Mouse (Mus musculus) frontal cortex, postnatal 10 days (tissue): ENCODE measurements around the gene Rps29.

Experiments used
- DNase-seq, 2 experiments: peaks; one replicate each; pipeline ENCODE4 v3.0.0; 2022; ENCODE audit warnings: low spot score in 2 of 2, mixed read lengths in 1 of 2

The Rps29 gene

GRCm38 (mm10) chr12:69158765-69159577 is at the start of gene Rps29:
Gene Rps29, minus strand, starts transcription at chr12:69159186.
- peak; percentile 97 to 98 for DNase-seq

DNA sequence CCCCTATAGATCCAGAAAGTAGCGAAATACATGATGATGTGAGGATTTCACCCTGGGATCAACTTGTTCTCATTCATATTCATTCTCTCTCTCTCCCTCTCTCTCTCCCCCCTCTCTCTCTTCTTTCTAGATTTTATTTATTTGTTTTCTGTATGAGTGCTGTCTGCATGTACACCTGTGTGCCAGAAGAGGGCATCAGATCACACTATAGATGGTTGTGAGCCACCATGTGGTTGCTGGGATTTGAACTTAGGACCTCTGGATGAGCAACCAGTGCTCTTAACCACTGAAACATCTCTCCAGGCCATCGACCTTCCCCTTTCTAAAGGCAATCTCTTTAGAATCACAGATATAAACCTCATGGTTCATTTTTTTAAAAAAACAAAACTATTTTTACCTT is 49.5 kb upstream of the Rps29 start:
- DNase-seq: no peak

GRCm38 (mm10) chr12:69207926-69208325 is 48.9 kb upstream of the Rps29 start:
- no peak for DNase-seq

DNA sequence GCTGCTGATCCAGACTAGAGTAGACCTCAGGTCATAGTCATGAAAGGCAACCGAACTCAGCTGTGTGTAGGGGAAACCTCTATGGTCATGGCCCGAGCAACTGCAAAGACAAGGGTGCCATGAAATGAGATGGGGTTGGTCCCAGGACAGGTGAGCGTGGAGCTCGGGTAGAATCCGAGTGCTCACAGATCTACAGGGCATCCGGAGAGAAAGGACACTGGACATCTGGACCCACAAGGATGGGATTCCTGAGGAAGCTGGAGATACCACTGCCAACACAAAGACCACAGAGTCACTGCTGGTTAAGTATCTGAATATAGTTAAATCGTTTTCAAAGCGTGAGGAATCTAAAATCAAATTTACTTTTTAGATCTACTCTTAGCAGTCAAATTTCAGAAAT is 48.4 kb upstream of the Rps29 start:
- DNase-seq: no peak

- DNase-seq: no peak
Measured at GRCm38 (mm10) chr12:69204052-69204833, 45.3 kb upstream of the Rps29 start, which contains the start of gene Gm49384. Gene Gm49384, minus strand, starts transcription at chr12:69204267.

- no peak for DNase-seq
Measured at GRCm38 (mm10) chr12:69198985-69199384, 40.0 kb upstream of the Rps29 start.

DNA sequence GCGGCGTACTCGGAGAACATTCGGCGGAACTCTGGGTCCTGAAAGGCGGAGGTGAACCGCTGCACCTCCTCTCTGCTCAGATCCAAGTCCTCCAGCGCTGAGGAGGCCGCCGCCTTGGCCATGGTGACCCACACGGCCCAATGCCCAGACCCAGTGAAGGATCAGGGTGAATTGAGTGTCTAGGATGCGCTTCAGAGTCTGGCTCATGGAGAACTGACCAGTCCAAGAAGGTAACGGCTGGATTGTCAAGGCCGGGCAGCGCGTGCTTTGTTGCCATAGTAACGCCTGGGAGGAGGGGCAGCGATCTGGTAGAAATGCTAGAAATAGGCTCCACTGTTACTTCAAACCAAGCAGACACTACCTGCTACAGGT is 39.2 kb upstream of the Rps29 start, which contains the start of gene Dnaaf2:
Gene Dnaaf2, minus strand, starts transcription at position 266 of the 372 bp plus-strand sequence.
- peak in 1 of 2 experiments; percentile 63 for DNase-seq

DNA sequence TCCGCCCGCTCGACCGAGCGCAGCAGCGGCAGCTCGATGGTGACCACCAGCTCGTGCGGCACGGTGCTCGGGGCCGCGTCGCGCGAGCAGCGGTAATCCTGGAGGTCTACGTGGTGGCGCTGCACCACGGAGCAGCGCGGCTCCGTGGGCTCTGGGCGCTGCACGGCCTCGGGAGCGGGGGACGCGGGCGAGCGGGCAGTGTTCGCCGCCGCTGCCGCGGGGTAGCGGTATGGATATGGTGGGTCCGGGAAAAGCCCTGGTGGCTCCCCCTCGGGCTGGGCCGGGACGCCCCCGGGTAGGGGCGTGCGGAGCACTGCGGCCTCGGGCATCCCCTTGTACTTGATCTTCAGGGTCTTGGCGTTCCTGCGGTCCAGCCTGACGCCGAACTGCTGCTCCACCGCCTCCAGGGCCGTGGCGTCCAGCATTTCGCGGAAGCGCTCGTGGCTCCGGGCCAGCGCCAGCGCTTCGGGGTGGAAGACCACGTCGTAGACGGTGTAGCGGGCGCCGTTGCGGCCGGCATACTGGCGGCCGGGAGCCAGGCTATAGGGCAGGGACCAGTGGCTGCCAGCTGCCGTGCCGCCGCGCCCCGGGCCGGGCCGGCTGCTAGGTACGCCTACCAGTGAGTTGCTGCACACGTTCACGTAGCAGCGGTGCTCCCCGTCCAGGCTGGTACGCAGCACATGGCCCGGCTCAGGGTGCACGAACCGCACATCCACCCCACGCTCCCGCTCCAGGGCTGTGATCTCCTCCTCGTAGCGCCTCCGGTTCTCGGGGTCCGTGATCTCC is 38.6 kb upstream of the Rps29 start:
- DNase-seq: peak in 1 of 2 experiments; percentile 60

- DNase-seq: peak; percentile 41 to 68
Measured at GRCm38 (mm10) chr12:69196444-69197377, 37.7 kb upstream of the Rps29 start, which contains the start of gene Gm49383. Gene Gm49383, minus strand, starts transcription at chr12:69197104.

DNA sequence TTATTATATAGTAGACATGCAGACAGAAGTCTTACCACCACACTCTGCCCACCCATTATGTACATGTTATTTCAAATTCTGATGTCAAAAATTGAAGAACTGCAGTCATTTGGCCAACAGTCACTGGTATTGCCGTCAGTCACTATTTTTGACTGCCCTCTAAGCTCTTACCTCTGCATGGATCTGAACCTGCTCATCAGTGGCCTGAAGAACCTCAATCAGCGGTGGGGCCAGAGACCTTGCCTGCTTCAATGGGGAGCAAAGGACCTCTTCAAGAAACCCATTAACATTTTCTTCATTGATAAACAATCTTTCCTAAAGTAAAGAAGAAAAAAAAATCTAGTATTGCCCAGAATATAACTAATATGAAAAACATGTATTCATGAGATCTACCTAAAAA is 33.7 kb upstream of the Rps29 start:
- DNase-seq: no peak

- no peak for DNase-seq
Measured at GRCm38 (mm10) chr12:69191396-69191795, 32.4 kb upstream of the Rps29 start.

- no peak for DNase-seq
Measured at GRCm38 (mm10) chr12:69190522-69190921, 31.5 kb upstream of the Rps29 start.

GRCm38 (mm10) chr12:69190074-69190473 is 31.1 kb upstream of the Rps29 start:
- no peak for DNase-seq

- no peak for DNase-seq
Measured at GRCm38 (mm10) chr12:69186811-69187471, 28.0 kb upstream of the Rps29 start.

GRCm38 (mm10) chr12:69185371-69185770 is 26.4 kb upstream of the Rps29 start:
- DNase-seq: no peak

DNA sequence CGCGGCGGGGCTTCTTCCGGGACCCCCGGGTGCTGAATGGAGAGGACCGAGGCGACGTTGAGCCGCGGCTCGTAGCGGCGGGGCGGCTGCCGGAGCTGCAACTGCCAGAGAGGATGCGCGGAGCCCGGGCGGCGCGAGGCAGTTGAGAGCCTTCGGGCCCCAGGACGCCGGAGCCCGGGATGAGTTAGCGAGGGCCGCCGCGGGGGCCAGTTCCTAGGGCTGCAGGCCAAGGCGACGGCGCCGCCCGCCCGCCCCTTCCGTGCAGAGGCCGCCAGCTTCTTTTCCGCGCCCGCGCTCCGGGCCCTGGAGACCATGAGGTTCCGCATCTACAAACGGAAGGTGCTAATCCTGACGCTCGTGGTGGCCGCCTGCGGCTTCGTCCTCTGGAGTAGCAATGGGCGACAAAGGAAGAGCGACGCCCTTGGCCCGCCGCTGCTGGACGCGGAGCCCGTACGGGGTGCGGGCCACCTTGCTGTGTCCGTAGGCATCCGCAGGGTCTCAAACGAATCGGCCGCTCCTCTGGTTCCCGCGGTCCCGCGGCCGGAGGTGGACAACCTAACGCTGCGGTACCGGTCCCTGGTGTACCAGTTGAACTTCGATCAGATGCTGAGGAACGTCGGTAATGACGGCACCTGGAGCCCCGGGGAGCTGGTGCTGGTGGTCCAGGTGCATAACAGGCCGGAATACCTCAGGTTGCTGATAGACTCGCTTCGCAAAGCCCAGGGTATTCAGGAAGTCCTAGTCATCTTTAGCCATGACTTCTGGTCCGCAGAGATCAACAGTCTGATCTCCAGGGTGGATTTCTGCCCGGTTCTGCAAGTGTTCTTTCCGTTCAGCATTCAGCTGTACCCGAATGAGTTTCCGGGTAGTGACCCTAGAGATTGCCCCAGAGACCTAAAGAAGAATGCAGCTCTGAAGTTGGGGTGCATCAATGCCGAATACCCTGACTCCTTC is 25.6 kb upstream of the Rps29 start:
- DNase-seq: peak in 1 of 2 experiments; percentile 44

- DNase-seq: peak; percentile 96 to 99
Measured at GRCm38 (mm10) chr12:69183583-69184308, 24.8 kb upstream of the Rps29 start, which contains the start of the genes Rpl36al and Mgat2. Gene Rpl36al, minus strand, starts transcription at chr12:69184083. Gene Mgat2, plus strand, starts transcription at chr12:69184157.

DNA sequence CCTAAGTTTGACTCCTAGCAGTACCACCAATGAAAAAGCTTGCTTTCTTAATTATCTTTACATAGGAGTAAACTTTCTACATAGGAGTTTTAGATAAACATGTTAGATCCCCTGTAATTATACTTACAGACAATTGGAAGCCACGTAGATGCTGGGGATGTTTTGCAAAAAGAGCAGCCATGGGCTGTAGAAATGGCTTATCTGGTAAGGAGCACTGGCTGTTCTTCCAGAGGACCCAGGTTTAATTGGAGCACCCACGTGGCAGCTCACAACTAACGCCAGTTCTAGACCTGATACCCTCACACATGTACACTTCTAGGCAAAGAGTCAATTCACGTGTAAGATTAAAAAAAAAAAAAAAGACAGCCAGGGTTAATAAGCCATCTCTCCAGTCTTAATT is 22.8 kb upstream of the Rps29 start:
- no peak for DNase-seq
